In the genomic region with DNA sequence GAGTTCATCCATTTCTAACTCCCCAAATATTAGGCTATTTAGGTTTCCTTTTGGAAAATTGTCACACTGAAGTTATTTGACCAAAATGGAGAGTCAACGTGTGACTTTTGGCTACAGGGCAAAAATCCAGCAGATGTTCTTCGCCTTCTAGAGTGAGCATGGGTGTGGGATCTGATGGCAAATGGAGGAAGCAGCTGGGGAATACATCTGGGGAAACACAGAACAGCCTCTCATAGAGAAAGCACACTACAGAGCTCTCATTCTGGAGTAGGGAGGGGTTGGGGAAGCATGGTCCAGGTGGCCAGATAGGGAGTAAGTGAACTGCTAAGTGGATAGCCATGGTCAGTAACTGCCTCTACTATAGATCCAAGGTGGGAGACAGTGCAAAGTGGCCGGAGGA, we compare ENCODE assay signal across 17 mouse cellular contexts. TPM values are rescaled to one million over a fixed set of nuclear protein-coding genes. Genes with fewer than 3 reads are reported as not detected.
"Had no signal": no experiment of that assay in that cellular context is flagged by ENCODE, and none has a peak within 500 bp of the region (broad histone marks: within the 10 kb centered on the region; RNA-seq: fewer than 3 reads in every experiment).

No protein-coding gene starts in this region.

- H3K9ac ChIP-seq: liver, embryonic 13.5 days had no signal

- DNase-seq: kidney, postnatal 36 days; layer of hippocampus, postnatal 36 days; liver, embryonic 13.5 days; lung, adult 2 months; lung, postnatal 14 days; lung, postnatal 4 days; midbrain, embryonic 14.5 days; thymus, adult 18-20 months; thymus, postnatal 36 days had no signal

- H3K4me1 ChIP-seq: liver, embryonic 13.5 days had no signal

- H3K4me2 ChIP-seq: liver, embryonic 13.5 days; midbrain, embryonic 11.5 days had no signal

- H3K36me3 ChIP-seq: liver, embryonic 13.5 days had no signal

- H3K9me3 ChIP-seq: liver, embryonic 13.5 days had no signal

- H3K27me3 ChIP-seq: liver, embryonic 13.5 days had no signal

- H3K4me3 ChIP-seq: left cerebral cortex, adult 2 months; liver, embryonic 13.5 days had no signal

- H3K27ac ChIP-seq: left cerebral cortex, adult 2 months; liver, embryonic 13.5 days had no signal

RNA-seq across cellular contexts. Expression of a gene that starts 50.6 kb away (rescaled TPM):
- total RNA-seq: left cerebral cortex, adult 2 months; megakaryocyte progenitor cell, adult 5-6 weeks; megakaryocyte-erythroid progenitor cell, adult 5-6 weeks had no signal
- polyA plus RNA-seq: limb, embryonic 11.5 days; midbrain, embryonic 11.5 days; neural tube, embryonic 11.5 days; spleen, adult 2 months; testis, adult 2 months had no signal
